Mouse (Mus musculus): ENCODE results near the gene Emc9. TPM values are rescaled to one million over a fixed set of nuclear protein-coding genes. Genes with fewer than 3 reads are reported as not detected.

Emc9 gene
- polyA plus RNA-seq, 1 experiment from 2014 or later: 16.6 TPM

DNA sequence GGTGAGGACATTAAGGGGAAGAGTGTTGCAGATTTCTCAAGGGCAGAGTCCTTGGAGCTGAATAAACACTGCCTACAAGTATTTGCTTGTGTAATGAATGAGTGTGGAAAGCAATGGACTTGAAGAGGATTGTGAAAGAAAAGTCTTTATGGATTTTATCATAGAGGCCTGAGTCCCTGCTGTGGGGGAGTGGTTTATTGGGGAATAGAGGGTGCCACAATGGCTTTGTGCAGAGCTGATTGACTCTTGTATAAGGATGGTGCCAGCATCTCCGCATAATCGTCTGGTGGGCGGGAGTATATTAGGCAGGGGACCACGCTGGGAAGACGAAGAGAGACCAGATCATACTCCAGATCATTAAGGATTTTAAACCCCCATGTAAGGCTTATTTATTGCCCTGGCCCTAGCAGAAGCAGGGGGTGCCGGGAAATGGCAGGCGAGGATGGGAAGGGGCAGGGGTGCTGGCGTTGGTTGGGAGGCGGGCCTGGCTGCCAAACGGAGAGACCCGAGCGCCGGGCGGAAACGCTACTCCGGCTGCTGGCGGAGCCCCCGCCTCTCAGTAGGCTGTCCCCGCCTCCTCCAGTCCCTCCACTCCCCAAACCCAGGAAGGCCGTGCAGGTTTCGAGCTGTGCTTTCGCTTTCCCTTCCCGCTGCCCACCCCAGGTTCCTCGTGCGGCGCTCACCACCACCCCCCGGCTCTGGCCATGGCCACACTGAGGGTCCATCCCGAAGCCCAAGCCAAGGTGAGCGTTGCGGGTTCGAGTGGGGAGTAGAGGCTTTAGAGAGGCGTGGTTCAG is 7.0 kb downstream of the Emc9 start, which contains the start of gene Psme1:
TSS of gene Psme1 (plus strand) at position 253 of the 797 bp plus-strand sequence.
- Histone ChIP-seq H3K36me3 (ENCODE audit: insufficient read depth, low read length) (peaks cover 11% of the 10 kb centered on the region), H3K27me3 (ENCODE audit: insufficient read depth, low read length) (no peaks in the 10 kb centered on the region), H3K27ac (peak within 1 kb of the TSS; percentile 88), H3K9ac (ENCODE audit: low read depth, low read length) (peak within 1 kb of the TSS; percentile 85), H3K4me1 (replicated peaks; ENCODE audit: insufficient read depth, low read length) (peaks cover 11% of the 10 kb centered on the region), H3K4me3 (replicated peaks; ENCODE audit: low read depth, low read length) (peak within 1 kb of the TSS; percentile 86), H3K4me2 (ENCODE audit: low read length) (peak within 1 kb of the TSS; percentile 85), H3K9me3 (replicated peaks; ENCODE audit: low read length) (no peaks in the 10 kb centered on the region)
- DNase-seq (ENCODE audit: low spot score): peak; percentile 93
- ATAC-seq (replicated peaks; ENCODE audit: low FRiP score, low read depth): peak; percentile 85
- 1% methylated on average over 25 of the region's 32 CpGs for WGBS
- TF ChIP-seq CTCF (IDR thresholded peaks at IDR 0.05; ENCODE audit: low read depth): no peak

DNA sequence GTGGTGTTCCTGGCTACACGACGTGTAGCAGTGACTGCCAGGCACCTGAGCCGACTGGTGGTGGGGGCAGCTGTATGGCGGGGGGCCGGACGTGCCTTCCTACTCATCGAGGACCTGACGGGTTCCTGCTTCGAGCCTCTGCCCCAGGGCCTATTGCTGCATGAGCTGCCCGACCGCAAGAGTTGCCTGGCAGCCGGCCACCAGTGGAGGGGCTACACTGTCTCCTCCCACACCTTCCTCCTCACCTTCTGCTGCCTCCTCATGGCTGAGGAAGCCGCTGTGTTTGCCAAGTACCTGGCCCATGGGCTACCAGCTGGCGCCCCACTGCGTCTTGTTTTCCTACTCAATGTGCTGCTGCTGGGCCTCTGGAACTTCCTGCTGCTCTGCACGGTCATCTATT is 8.7 kb downstream of the Emc9 start:
- Histone ChIP-seq H3K9ac (ENCODE audit: low read depth, low read length) (no peak overlapping the region), H3K36me3 (ENCODE audit: insufficient read depth, low read length) (peaks cover 11% of the 10 kb centered on the region), H3K27me3 (ENCODE audit: insufficient read depth, low read length) (no peaks in the 10 kb centered on the region), H3K4me3 (replicated peaks; ENCODE audit: low read depth, low read length) (no peak overlapping the region), H3K9me3 (replicated peaks; ENCODE audit: low read length) (no peaks in the 10 kb centered on the region), H3K27ac (no peak overlapping the region; the same call in 1 of the 2 replicates), H3K4me1 (replicated peaks; ENCODE audit: insufficient read depth, low read length) (peaks cover 11% of the 10 kb centered on the region), H3K4me2 (ENCODE audit: low read length) (no peak overlapping the region)
- WGBS: 69% methylated on average over 16 of the region's 16 CpGs
- no peak for TF ChIP-seq CTCF (IDR thresholded peaks at IDR 0.05; ENCODE audit: low read depth)
- ATAC-seq (replicated peaks; ENCODE audit: low FRiP score, low read depth) (no peak), DNase-seq (ENCODE audit: low spot score) (no peak)

DNA sequence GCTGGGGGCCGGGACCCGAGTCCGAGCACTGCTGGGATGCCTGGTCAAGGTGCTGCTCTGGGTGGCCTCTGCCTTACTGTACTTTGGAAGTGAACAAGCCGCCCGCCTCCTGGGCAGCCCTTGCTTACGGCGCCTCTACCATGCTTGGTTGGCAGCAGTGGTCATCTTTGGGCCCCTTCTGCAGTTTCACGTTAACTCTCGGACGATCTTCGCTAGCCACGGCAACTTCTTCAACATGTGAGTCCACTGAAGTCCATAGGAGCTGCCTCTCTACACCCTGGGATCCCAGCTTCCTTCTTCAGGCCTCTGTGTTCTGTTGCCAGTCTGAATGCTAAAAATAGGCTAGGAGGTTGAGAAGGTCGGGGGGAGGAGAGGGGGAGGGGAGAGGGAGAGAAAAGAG is 9.4 kb downstream of the Emc9 start:
- H3K4me3 ChIP-seq (replicated peaks; ENCODE audit: low read depth, low read length): no peak overlapping the region
- peak overlapping the region; percentile 13; the same call in 1 of the 2 replicates for H3K4me2 ChIP-seq (ENCODE audit: low read length)

DNA sequence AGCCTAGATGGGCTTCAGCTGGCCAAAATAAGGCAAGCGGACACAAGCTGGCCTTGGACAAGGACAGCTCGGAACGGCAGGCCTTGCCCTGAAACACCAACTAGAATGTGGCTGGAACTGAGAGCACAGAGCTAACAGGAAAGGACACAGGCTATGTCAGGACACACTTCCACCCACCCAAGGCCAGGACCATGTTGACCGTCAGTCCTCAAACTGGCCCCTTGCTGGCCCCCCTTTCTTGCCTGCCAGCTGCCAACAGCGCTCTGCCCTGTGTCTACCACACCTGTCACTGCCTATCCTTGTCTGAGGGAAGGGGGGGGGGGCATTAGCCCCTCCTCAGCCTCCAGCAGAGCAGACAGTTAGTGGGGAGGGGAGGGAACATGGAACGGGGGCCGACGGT is 9.8 kb downstream of the Emc9 start, which contains the start of gene Fitm1:
TSS of gene Fitm1 (plus strand) at position 316 of the 400 bp plus-strand sequence.
- Histone ChIP-seq H3K9ac (ENCODE audit: low read depth, low read length) (peak within 1 kb of the TSS; percentile 35; the same call in 1 of the 2 replicates), H3K4me3 (replicated peaks; ENCODE audit: low read depth, low read length) (no peak within 1 kb of the TSS), H3K27me3 (ENCODE audit: insufficient read depth, low read length) (no peaks in the 10 kb centered on the region), H3K4me1 (replicated peaks; ENCODE audit: insufficient read depth, low read length) (peaks cover 11% of the 10 kb centered on the region), H3K36me3 (ENCODE audit: insufficient read depth, low read length) (peaks cover 5% of the 10 kb centered on the region), H3K4me2 (ENCODE audit: low read length) (peak within 1 kb of the TSS; percentile 13; the same call in 1 of the 2 replicates), H3K27ac (peak within 1 kb of the TSS; percentile 62), H3K9me3 (replicated peaks; ENCODE audit: low read length) (no peaks in the 10 kb centered on the region)
- ATAC-seq (replicated peaks; ENCODE audit: low FRiP score, low read depth): no peak; the same call in 1 of the 2 replicates
- DNase-seq (ENCODE audit: low spot score): no peak
- whole genome bisulfite sequencing: 80% methylated on average over 8 of the region's 8 CpGs
- no peak for TF ChIP-seq CTCF (IDR thresholded peaks at IDR 0.05; ENCODE audit: low read depth)

More for the DNA sequence above, 9.4 kb downstream of the Emc9 start:
- Histone ChIP-seq H3K9ac (ENCODE audit: low read depth, low read length) (peak overlapping the region; percentile 35; the same call in 1 of the 2 replicates), H3K4me1 (replicated peaks; ENCODE audit: insufficient read depth, low read length) (peaks cover 11% of the 10 kb centered on the region), H3K36me3 (ENCODE audit: insufficient read depth, low read length) (peaks cover 9% of the 10 kb centered on the region), H3K27ac (peak overlapping the region; percentile 62), H3K27me3 (ENCODE audit: insufficient read depth, low read length) (no peaks in the 10 kb centered on the region), H3K9me3 (replicated peaks; ENCODE audit: low read length) (no peaks in the 10 kb centered on the region)
- no peak for TF ChIP-seq CTCF (IDR thresholded peaks at IDR 0.05; ENCODE audit: low read depth)
- ATAC-seq (replicated peaks; ENCODE audit: low FRiP score, low read depth): peak; percentile 45; the same call in 1 of the 2 replicates
- 61% methylated on average over 13 of the region's 13 CpGs for WGBS
- DNase-seq (ENCODE audit: low spot score): peak; percentile 13

DNA sequence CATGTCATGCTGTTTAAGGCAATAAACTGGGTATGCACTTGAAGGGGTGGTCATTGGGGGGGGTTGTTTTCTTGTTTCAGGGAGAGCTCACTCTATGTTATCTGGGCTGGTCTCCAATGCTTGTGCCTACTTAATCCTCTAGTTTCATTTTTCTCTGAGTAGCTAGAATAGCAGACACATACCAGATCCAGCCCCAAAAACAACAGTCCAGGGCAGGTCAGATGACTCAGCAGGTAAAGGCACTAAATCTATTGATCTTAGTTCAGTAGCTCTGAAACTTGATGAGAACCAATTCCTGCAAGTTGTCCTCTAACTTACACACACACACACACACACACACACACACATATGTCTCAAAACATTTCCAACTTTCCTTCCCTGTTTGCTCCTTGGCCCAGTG is 13.3 kb downstream of the Emc9 start:
- Histone ChIP-seq H3K27ac (no peak overlapping the region), H3K4me2 (ENCODE audit: low read length) (no peak overlapping the region), H3K27me3 (ENCODE audit: insufficient read depth, low read length) (no peaks in the 10 kb centered on the region), H3K4me1 (replicated peaks; ENCODE audit: insufficient read depth, low read length) (peaks cover 8% of the 10 kb centered on the region), H3K9me3 (replicated peaks; ENCODE audit: low read length) (no peaks in the 10 kb centered on the region), H3K4me3 (replicated peaks; ENCODE audit: low read depth, low read length) (no peak overlapping the region), H3K9ac (ENCODE audit: low read depth, low read length) (no peak overlapping the region), H3K36me3 (ENCODE audit: insufficient read depth, low read length) (peaks cover 23% of the 10 kb centered on the region)
- ATAC-seq (replicated peaks; ENCODE audit: low FRiP score, low read depth) (no peak), DNase-seq (ENCODE audit: low spot score) (no peak)
- TF ChIP-seq CTCF (IDR thresholded peaks at IDR 0.05; ENCODE audit: low read depth): no peak

DNA sequence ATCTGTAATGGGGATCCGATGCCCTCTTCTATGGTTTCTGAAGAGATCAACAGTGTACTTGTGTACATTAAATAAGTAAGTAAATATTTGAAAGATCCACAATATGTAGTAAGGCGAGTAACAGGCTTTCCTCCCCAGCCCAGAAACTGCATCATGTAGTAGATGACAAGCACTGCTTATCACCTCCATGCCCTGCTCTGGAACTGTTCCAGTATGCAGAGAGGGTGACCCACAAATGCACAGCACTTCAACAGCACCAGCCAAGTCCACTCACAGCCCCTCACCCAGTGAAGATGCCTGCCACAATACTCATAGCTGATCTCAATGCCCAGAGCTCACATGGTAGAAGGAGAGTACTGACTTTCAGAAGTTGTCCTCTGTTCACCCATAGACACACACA is 14.5 kb downstream of the Emc9 start:
- DNase-seq (ENCODE audit: low spot score) (no peak), ATAC-seq (replicated peaks; ENCODE audit: low FRiP score, low read depth) (no peak)
- no peak for TF ChIP-seq CTCF (IDR thresholded peaks at IDR 0.05; ENCODE audit: low read depth)
- peaks cover 35% of the 10 kb centered on the region for H3K36me3 ChIP-seq (ENCODE audit: insufficient read depth, low read length)
- no peaks in the 10 kb centered on the region for H3K9me3 ChIP-seq (replicated peaks; ENCODE audit: low read length)
- WGBS: 89% methylated on average over 2 of the region's 2 CpGs
- H3K9ac ChIP-seq (ENCODE audit: low read depth, low read length): no peak overlapping the region
- peaks cover 4% of the 10 kb centered on the region; the same call in 1 of the 2 replicates for H3K4me1 ChIP-seq (replicated peaks; ENCODE audit: insufficient read depth, low read length)
- H3K27ac ChIP-seq: no peak overlapping the region
- no peak overlapping the region for H3K4me3 ChIP-seq (replicated peaks; ENCODE audit: low read depth, low read length)
- no peaks in the 10 kb centered on the region for H3K27me3 ChIP-seq (ENCODE audit: insufficient read depth, low read length)
- no peak overlapping the region for H3K4me2 ChIP-seq (ENCODE audit: low read length)

Measured in kidney, postnatal 0 days (tissue).